Mouse (Mus musculus): ENCODE measurements at regions not wholly inside any gene's neighbourhood (a gene's known extent, or its start where the extent isn't known, plus 50 kb on each side); places are given as distances from the start of the nearest gene placed in this dataset.

- no peak for DNase-seq
These were observed 329.7 kb upstream of the G2e3 start for GRCm38 (mm10) chr12:51018185-51018584.

GRCm38 (mm10) chr12:51016081-51016480, 331.8 kb upstream of the G2e3 start:
- no peak for DNase-seq

- DNase-seq, result no peak
These were observed 338.2 kb upstream of the G2e3 start for GRCm38 (mm10) chr12:51009644-51010043.

- DNase-seq, result no peak
These were observed 345.9 kb upstream of the G2e3 start for GRCm38 (mm10) chr12:51001722-51002592.

GRCm38 (mm10) chr12:51001096-51001495, 346.8 kb upstream of the G2e3 start:
- no peak for DNase-seq

- no peak for DNase-seq
These were observed 347.4 kb upstream of the G2e3 start for GRCm38 (mm10) chr12:51000281-51001075.

GRCm38 (mm10) chr12:50999295-51000237, 348.3 kb upstream of the G2e3 start:
- peak; percentile 52 for DNase-seq

- no peak for DNase-seq
These were observed 346.8 kb upstream of the Prkd1 start for GRCm38 (mm10) chr12:50995664-50996063.

- DNase-seq, result no peak
These were observed 340.8 kb upstream of the Prkd1 start for GRCm38 (mm10) chr12:50989561-50990325.

GRCm38 (mm10) chr12:50981318-50981717, 332.4 kb upstream of the Prkd1 start:
- no peak for DNase-seq

- no peak for DNase-seq
These were observed 331.9 kb upstream of the Prkd1 start for GRCm38 (mm10) chr12:50980800-50981199.

GRCm38 (mm10) chr12:50970759-50971122, 321.8 kb upstream of the Prkd1 start:
- no peak for DNase-seq

GRCm38 (mm10) chr12:50969887-50970758, 321.2 kb upstream of the Prkd1 start:
- no peak for DNase-seq

- no peak for DNase-seq
These were observed 320.5 kb upstream of the Prkd1 start for GRCm38 (mm10) chr12:50969402-50969801.

GRCm38 (mm10) chr12:50967168-50967810, 318.4 kb upstream of the Prkd1 start:
- no peak for DNase-seq

GRCm38 (mm10) chr12:50953971-50954370, 305.1 kb upstream of the Prkd1 start:
- no peak for DNase-seq

GRCm38 (mm10) chr12:50947035-50947434, 298.1 kb upstream of the Prkd1 start:
- DNase-seq, result no peak

GRCm38 (mm10) chr12:50943741-50944521, 295.0 kb upstream of the Prkd1 start:
- DNase-seq, result peak; percentile 36

- no peak for DNase-seq
These were observed 294.4 kb upstream of the Prkd1 start for GRCm38 (mm10) chr12:50943340-50943739.

Measured in adrenal gland, adult 2 months (tissue).